Mouse (Mus musculus) frontal cortex, postnatal 10 days (tissue): ENCODE measurements around the gene Abcc4.

Experiments
- DNase-seq, 2 experiments: peaks; one replicate each; pipeline ENCODE4 v3.0.0; 2022; ENCODE audit warnings: low spot score in 2 of 2, mixed read lengths in 1 of 2

Abcc4 gene

GRCm38 (mm10) chr14:118506591-118507146 is 199.3 kb downstream of the Abcc4 start:
- no peak for DNase-seq

GRCm38 (mm10) chr14:118496767-118497166 is 209.3 kb downstream of the Abcc4 start:
- DNase-seq: no peak

- DNase-seq: no peak
Observed at GRCm38 (mm10) chr14:118495458-118495857, 210.6 kb downstream of the Abcc4 start.

- DNase-seq: no peak
Observed at GRCm38 (mm10) chr14:118491708-118492107, 214.3 kb downstream of the Abcc4 start.

GRCm38 (mm10) chr14:118491300-118491699 is 214.7 kb downstream of the Abcc4 start:
- DNase-seq: no peak

- no peak for DNase-seq
Observed at GRCm38 (mm10) chr14:118490525-118490924, 215.5 kb downstream of the Abcc4 start.

GRCm38 (mm10) chr14:118486349-118486748 is 219.7 kb downstream of the Abcc4 start:
- DNase-seq: no peak

- DNase-seq: no peak
Observed at GRCm38 (mm10) chr14:118485646-118486045, 220.4 kb downstream of the Abcc4 start.

GRCm38 (mm10) chr14:118482320-118482719 is 223.7 kb downstream of the Abcc4 start:
- no peak for DNase-seq

GRCm38 (mm10) chr14:118481779-118482178 is 224.2 kb downstream of the Abcc4 start:
- no peak for DNase-seq

- DNase-seq: no peak
Observed at GRCm38 (mm10) chr14:118476329-118476728, 229.7 kb downstream of the Abcc4 start.

- DNase-seq: no peak
Observed at GRCm38 (mm10) chr14:118475100-118475454, 230.9 kb downstream of the Abcc4 start.

GRCm38 (mm10) chr14:118474226-118475099 is 231.6 kb downstream of the Abcc4 start:
- DNase-seq: no peak

- DNase-seq: peak; percentile 23 to 44
Observed at GRCm38 (mm10) chr14:118473831-118474193, 232.2 kb downstream of the Abcc4 start.

GRCm38 (mm10) chr14:118473188-118473830 is 232.7 kb downstream of the Abcc4 start:
- DNase-seq: no peak

- DNase-seq: no peak
Observed at GRCm38 (mm10) chr14:118465331-118465730, 240.7 kb downstream of the Abcc4 start.

- no peak for DNase-seq
Observed at GRCm38 (mm10) chr14:118464401-118464800, 241.6 kb downstream of the Abcc4 start.

- no peak for DNase-seq
Observed at GRCm38 (mm10) chr14:118452572-118452971, 253.4 kb downstream of the Abcc4 start.

GRCm38 (mm10) chr14:118440155-118440554 is 265.9 kb downstream of the Abcc4 start:
- DNase-seq: no peak

- peak in 1 of 2 experiments; percentile 20 for DNase-seq
Observed at GRCm38 (mm10) chr14:118437156-118437931, 268.7 kb downstream of the Abcc4 start.

- peak; percentile 21 to 41 for DNase-seq
Observed at GRCm38 (mm10) chr14:118436791-118437155, 269.2 kb downstream of the Abcc4 start.
